Mouse (Mus musculus) liver, embryonic 15.5 days (tissue): Measurements from ENCODE around the gene Fam43b. TPM values are rescaled to one million over a fixed set of nuclear protein-coding genes. Genes with fewer than 3 reads are reported as not detected.

Experiments used
- ATAC-seq: fragments of 200-750 bp; cut with Nextera tagmentation; 2 replicates; pipeline ENCODE4 v1.8.0; 2017; ENCODE audit warnings: moderate number of reproducible peaks, mild to moderate bottlenecking, moderate library complexity; ENCODE audit not compliant: insufficient read depth
- H3K27ac ChIP-seq: fragments of 300-500 bp; sonication (generic); replicated peaks from 2 replicates; pipeline ENCODE4 v1.5.1; 2015; ENCODE audit warnings: mild to moderate bottlenecking, inconsistent platforms
- H3K27me3 ChIP-seq: fragments of 300-500 bp; sonication (generic); 2 replicates; pipeline ENCODE4 v1.6.1; 2015; ENCODE audit warnings: mild to moderate bottlenecking, inconsistent platforms
- H3K36me3 ChIP-seq: fragments of 300-500 bp; sonication (generic); replicated peaks from 2 replicates; pipeline ENCODE4 v1.6.1; 2015; ENCODE audit warnings: moderate library complexity, mild to moderate bottlenecking, inconsistent platforms
- H3K4me1 ChIP-seq: fragments of 300-500 bp; sonication (generic); replicated peaks from 2 replicates; pipeline ENCODE4 v1.6.1; 2015; ENCODE audit warnings: inconsistent platforms
- H3K4me2 ChIP-seq: fragments of 300-500 bp; sonication (generic); 2 replicates; pipeline ENCODE4 v1.6.1; 2015; ENCODE audit warnings: moderate library complexity, mild to moderate bottlenecking, inconsistent platforms
- H3K4me3 ChIP-seq: fragments of 300-500 bp; sonication (generic); replicated peaks from 2 replicates; pipeline ENCODE4 v1.5.1; 2015; ENCODE audit warnings: mild to moderate bottlenecking, inconsistent platforms
- H3K9ac ChIP-seq: fragments of 300-500 bp; sonication (generic); 2 replicates; pipeline ENCODE4 v1.6.1; 2015; ENCODE audit warnings: moderate library complexity, mild to moderate bottlenecking, inconsistent platforms
- H3K9me3 ChIP-seq: fragments of 300-500 bp; sonication (generic); replicated peaks from 2 replicates; pipeline ENCODE4 v1.6.1; 2016; ENCODE audit warnings: inconsistent platforms
- WGBS: fragments of 180-500 bp; shearing (Covaris S2); methylation state at CpG from one replicate; pipeline ENCODE4 v1.1.7; 2015; ENCODE audit warnings: mixed read lengths; ENCODE audit not compliant: insufficient replicate concordance; 5-methylcytosine and 5-hydroxymethylcytosine counted together
- polyA plus RNA-seq: library from polyadenylated mRNA; unstranded; fragments of >200 nt; fragmentation: Nextera tagmentation; extraction: Ambion mirVana; gene quantifications from 2 replicates; pipeline ENCODE4 v1.2.1, GENCODE M21; 2015

Gene Fam43b
- polyA plus RNA-seq, 1 experiment from 2014 or later = not detected

DNA sequence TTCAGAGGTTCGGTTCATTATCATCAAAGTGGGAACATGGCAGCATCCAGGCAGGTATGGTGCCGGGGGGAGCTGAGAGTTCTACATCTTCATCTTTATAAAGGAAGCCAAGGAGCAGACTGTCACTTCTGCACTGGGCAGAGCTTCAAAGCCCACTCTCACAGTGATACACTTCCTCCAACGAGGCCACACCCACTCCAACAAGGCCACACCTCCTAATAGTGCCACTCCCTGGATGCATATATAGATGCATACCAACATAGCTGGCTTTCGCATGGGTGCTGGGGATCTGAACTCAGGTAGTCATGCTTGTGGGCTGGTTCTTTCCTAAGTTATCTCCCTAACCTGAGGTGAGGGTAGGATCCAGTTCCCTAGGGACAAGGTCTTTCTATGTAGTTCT lies 21.6 kb upstream of the Fam43b start:
- H3K4me2 ChIP-seq = no peak overlapping the region
- no peaks in the 10 kb centered on the region for H3K9me3 ChIP-seq
- no peaks in the 10 kb centered on the region for H3K4me1 ChIP-seq
- 57% methylated on average over 4 of the region's 4 CpGs for WGBS
- peaks cover 54% of the 10 kb centered on the region for H3K27me3 ChIP-seq
- H3K36me3 ChIP-seq = no peaks in the 10 kb centered on the region
- H3K9ac ChIP-seq = no peak overlapping the region
- no peak overlapping the region for H3K4me3 ChIP-seq
- no peak overlapping the region for H3K27ac ChIP-seq
- no peak for ATAC-seq

DNA sequence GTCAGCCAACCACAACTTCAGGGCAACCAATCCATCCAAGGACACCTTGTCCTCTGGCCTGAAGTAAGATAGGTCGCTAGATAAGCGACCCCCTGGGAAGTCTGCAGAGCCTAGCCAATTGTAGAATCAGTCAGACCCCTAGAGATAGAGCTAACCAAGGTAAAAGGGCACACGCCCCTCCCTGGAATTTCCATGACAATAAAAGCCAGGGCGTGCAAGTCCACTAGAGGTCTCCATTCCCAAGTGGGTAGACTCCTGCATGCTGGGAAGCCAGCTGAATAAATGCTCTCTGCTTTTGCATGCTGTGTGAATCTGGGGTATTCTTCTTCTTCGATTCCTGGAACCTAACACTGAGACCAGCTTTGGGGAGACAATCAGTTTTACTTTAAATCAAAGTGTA lies 20.1 kb upstream of the Fam43b start:
- Histone ChIP-seq H3K9me3 (no peaks in the 10 kb centered on the region), H3K4me2 (no peak overlapping the region), H3K4me1 (no peaks in the 10 kb centered on the region), H3K27ac (no peak overlapping the region), H3K9ac (no peak overlapping the region), H3K4me3 (no peak overlapping the region), H3K27me3 (peaks cover 53% of the 10 kb centered on the region), H3K36me3 (no peaks in the 10 kb centered on the region)
- no peak for ATAC-seq
- 55% methylated on average over 5 of the region's 5 CpGs for WGBS

DNA sequence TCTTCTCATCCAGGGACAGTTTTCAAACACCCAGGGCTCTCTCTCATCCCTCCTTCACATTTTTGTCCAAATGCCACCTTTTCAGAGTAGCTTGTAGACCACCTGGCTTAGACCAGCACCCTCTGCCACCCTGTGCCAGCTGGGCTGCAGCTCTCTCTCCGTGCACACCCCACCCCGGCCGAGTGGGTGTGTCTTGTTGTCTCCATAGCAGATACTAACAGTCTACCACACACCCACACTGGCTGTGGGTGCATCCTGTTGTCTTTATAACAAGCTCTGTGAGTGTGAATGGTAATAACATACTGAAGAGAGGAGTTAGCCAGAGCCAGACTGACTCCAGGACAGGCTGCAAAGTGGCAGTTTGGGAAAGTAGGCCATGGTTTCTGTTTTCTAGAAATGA lies 19.7 kb upstream of the Fam43b start:
- Histone ChIP-seq H3K36me3 (no peaks in the 10 kb centered on the region), H3K4me2 (no peak overlapping the region), H3K27ac (no peak overlapping the region), H3K27me3 (peaks cover 51% of the 10 kb centered on the region), H3K4me3 (no peak overlapping the region), H3K9me3 (no peaks in the 10 kb centered on the region), H3K9ac (no peak overlapping the region), H3K4me1 (no peaks in the 10 kb centered on the region)
- 44% methylated on average over 3 of the region's 3 CpGs for WGBS
- no peak for ATAC-seq

DNA sequence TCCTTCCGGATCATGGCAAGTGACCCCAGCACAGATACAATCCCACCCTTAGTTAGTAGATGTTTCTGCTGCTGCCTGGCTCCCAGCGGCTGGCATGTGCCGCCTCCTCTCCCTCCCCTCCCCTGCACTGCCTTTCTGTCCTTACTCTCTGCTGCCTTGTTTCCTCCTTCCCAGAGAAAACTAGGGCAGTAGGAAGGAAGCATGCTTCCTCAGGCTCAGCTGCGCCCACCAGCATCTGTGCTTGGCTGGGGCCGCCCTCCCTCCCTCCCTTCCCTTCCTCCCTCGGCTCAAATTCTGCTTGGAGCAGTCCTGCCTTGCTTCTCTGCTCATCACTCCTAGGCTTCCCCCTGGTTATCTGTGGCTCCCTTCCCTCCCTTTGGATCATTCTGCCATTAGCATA lies 18.4 kb upstream of the Fam43b start:
- Histone ChIP-seq H3K27ac (no peak overlapping the region), H3K9ac (no peak overlapping the region), H3K4me2 (no peak overlapping the region), H3K36me3 (no peaks in the 10 kb centered on the region), H3K9me3 (no peaks in the 10 kb centered on the region), H3K4me3 (no peak overlapping the region), H3K4me1 (no peaks in the 10 kb centered on the region), H3K27me3 (peaks cover 42% of the 10 kb centered on the region)
- WGBS = 19% methylated on average over 6 of the region's 6 CpGs
- ATAC-seq = no peak

DNA sequence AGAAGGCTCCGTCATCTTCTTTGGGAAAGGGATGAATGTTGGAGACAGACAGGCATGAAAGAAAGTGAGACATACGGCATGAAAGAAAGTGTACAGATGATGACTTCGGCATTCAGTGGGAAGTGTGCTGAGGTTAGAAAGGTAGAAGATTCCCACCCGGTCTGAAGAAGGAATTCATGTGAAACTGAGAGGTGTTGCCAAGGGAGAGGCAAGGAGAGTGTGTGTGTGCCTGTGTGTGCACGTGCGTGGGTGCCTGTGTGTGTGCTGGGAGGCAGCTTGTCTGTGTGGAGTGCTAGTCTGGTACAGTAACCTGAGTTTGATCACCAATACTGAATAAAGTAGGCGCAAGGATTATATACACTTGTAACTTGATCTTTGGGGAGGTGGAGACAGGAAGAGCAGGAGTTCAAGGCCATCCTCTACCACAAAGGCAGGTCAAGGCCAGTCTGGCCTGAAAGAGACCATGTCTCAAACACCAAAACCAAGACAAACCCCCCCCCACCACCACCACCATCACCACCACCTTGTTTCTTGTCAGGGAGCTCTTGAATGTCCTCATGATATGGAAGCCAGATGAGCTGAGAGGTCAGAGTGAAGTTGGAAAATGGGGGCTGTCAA lies 15.3 kb upstream of the Fam43b start:
- no peak overlapping the region for H3K27ac ChIP-seq
- 44% methylated on average over 7 of the region's 7 CpGs for WGBS
- no peak overlapping the region for H3K4me2 ChIP-seq
- H3K9me3 ChIP-seq = no peaks in the 10 kb centered on the region
- H3K27me3 ChIP-seq = peaks cover 34% of the 10 kb centered on the region
- no peak overlapping the region for H3K9ac ChIP-seq
- H3K4me1 ChIP-seq = no peaks in the 10 kb centered on the region
- no peak overlapping the region for H3K4me3 ChIP-seq
- ATAC-seq = no peak
- H3K36me3 ChIP-seq = no peaks in the 10 kb centered on the region

DNA sequence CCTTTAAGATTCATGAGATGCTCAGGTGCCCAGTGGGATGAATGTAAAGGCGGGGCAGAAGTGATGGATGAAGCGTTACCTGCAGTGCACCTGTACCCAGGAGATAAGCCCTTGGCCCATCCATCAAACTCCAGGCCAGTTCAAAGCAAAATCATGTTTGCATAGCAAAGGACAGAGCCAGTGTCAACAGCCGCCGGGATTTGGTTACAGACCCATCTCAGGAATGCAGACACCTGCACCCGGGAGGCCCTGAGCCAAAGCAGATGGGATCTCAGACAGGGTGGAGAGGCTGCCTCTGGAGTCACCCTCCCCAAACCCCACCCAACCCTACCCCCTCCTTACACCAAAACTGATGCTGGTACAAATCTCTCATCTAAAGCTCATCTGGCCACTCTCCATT lies 14.7 kb upstream of the Fam43b start:
- H3K4me2 ChIP-seq = no peak overlapping the region
- H3K27me3 ChIP-seq = peaks cover 31% of the 10 kb centered on the region
- no peak overlapping the region for H3K4me3 ChIP-seq
- H3K36me3 ChIP-seq = no peaks in the 10 kb centered on the region
- H3K9ac ChIP-seq = no peak overlapping the region
- H3K27ac ChIP-seq = no peak overlapping the region
- no peak for ATAC-seq
- WGBS = 27% methylated on average over 5 of the region's 5 CpGs
- no peaks in the 10 kb centered on the region for H3K9me3 ChIP-seq
- no peaks in the 10 kb centered on the region for H3K4me1 ChIP-seq

DNA sequence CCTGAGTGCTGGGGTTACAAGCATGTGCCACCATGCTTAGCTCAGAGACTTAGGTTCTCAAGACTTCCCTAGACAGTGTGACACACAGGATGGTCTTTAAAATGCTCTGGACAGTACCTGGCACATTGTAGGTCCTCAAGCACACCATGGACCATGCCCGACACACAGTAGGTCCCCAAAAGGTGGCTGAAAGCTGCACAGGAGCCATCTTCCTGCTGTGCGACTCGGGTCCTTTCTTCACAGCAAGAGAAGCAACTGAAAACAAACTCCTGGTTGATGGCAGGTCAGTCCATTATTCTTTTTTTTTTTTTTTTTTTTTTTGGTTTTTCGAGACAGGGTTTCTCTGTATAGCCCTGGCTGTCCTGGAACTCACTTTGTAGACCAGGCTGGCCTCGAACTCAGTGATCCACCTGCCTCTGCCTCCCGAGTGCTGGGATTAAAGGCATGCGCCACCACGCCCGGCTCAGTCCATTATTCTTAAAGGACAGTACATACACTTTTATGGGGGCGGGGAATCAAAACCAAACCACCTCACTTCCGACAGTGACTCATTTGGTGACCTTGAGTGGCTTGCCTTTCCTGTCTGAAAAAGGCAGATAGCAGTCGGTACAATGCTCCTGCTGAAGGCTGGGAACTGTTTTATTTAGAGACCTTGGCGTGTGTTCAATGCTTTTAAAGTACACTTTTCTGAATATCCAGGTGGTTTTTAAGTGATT lies 11.3 kb upstream of the Fam43b start:
- H3K27ac ChIP-seq = no peak overlapping the region
- ATAC-seq = no peak

DNA sequence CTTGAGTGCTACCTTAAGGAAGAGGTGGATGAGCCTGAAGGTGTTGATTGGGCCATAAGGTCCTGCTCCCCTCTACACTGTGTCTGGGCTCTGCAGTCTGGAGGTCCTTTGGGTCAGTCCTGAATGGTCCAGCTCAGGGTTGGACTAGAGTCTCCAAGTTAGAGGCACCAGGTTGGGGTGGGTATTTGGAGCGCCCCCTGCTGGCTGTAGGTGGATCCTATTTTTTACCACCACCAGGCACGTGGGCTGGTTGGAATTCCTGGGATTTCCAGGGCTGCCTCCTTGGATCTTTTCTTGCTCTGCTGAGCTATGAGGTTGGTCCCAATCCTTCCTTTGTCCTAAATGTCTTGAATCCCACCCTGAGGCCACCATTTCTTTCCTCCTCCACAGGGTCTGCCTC lies 8.5 kb upstream of the Fam43b start:
- Histone ChIP-seq H3K27ac (no peak overlapping the region), H3K4me2 (no peak overlapping the region), H3K9ac (no peak overlapping the region), H3K9me3 (no peaks in the 10 kb centered on the region), H3K4me1 (no peaks in the 10 kb centered on the region), H3K4me3 (no peak overlapping the region), H3K27me3 (peaks cover 13% of the 10 kb centered on the region), H3K36me3 (no peaks in the 10 kb centered on the region)
- 0% methylated on average over 2 of the region's 2 CpGs for WGBS
- ATAC-seq = no peak

More for the DNA sequence above, 11.3 kb upstream of the Fam43b start:
- WGBS = 27% methylated on average over 12 of the region's 13 CpGs
- H3K9me3 ChIP-seq = no peaks in the 10 kb centered on the region
- H3K36me3 ChIP-seq = no peaks in the 10 kb centered on the region
- peaks cover 13% of the 10 kb centered on the region for H3K27me3 ChIP-seq
- H3K4me3 ChIP-seq = no peak overlapping the region
- no peaks in the 10 kb centered on the region for H3K4me1 ChIP-seq
- H3K4me2 ChIP-seq = no peak overlapping the region
- H3K9ac ChIP-seq = no peak overlapping the region

DNA sequence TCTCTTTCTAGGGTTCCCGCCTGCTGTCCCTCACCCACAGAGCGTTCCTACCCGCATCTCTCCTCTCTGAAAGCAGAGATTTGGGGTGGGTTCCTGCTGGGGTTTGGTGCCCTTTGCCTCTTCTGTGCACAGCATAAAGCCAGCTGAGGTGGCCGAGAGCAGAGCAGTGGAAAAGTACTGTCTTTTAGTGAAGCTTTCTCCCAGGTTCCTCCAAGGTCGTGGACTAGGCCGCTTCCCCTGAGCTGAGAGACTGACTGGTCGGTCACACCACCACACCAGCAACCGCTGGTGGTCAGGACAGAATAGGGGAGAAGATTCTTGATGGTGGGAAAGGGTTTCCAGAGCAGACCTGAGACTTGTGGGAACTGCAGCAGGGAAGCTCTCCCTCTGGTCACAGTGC lies 383 bp upstream of the Fam43b start:
- H3K9me3 ChIP-seq = no peaks in the 10 kb centered on the region
- H3K9ac ChIP-seq = no peak overlapping the region
- H3K27me3 ChIP-seq = peaks cover 79% of the 10 kb centered on the region
- H3K27ac ChIP-seq = no peak overlapping the region
- peaks cover 6% of the 10 kb centered on the region; the same call in 1 of the 2 replicates for H3K4me1 ChIP-seq
- no peak overlapping the region for H3K4me3 ChIP-seq
- no peaks in the 10 kb centered on the region for H3K36me3 ChIP-seq
- H3K4me2 ChIP-seq = no peak overlapping the region
- 5% methylated on average over 8 of the region's 8 CpGs for WGBS
- ATAC-seq = no peak

DNA sequence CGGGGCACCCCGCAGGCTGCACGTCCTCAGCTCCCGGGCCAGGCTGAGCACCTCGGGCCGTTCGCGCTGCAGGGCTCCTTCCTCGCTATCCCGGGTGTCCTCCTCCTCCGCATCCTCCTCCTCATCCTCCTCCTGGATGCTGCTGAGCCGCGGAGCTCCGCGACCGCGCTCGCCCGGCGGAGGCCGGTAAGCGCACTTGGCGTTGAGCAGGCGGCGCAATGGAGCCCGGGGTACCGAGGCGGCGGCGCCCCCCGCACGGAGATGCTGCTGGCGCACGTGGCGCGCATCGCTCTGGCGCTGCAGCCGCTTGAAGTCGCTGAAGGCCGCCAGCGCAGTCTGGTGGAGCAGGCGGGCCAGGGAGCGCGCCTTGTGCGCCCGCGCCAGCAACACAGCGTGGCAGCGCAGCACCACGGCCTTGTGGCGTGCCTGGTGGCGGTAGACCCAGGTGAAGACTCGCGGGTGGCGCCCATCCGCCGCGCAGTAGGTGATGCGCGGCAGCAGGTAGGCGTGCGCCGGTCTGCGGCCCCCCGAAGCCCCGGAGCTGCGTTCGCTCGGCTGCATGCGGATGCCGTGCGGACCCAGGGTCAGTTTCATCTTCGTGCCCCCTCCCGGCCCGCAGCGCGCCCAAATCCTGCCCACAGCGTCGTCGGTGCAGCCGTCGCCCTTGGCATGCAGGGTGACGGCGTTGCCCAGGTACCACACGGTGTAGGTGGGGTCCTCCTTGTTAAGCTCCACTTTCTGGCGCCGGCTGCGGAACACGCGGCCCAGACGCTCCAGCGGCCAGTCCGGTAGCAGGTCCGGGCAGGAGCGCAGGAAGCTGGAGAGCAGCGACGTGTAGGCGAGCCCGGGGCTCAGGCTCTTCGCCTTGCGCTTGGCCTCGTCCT lies 999 bp downstream of the Fam43b start:
- H3K36me3 ChIP-seq = no peaks in the 10 kb centered on the region
- no peak overlapping the region for H3K9ac ChIP-seq
- no peak overlapping the region for H3K4me3 ChIP-seq
- no peak for ATAC-seq
- WGBS = 2% methylated on average over 103 of the region's 103 CpGs
- no peak overlapping the region for H3K27ac ChIP-seq
- no peaks in the 10 kb centered on the region for H3K9me3 ChIP-seq
- H3K27me3 ChIP-seq = peaks cover 75% of the 10 kb centered on the region
- H3K4me2 ChIP-seq = peak overlapping the region; percentile 3; the same call in 1 of the 2 replicates
- peaks cover 6% of the 10 kb centered on the region; the same call in 1 of the 2 replicates for H3K4me1 ChIP-seq

DNA sequence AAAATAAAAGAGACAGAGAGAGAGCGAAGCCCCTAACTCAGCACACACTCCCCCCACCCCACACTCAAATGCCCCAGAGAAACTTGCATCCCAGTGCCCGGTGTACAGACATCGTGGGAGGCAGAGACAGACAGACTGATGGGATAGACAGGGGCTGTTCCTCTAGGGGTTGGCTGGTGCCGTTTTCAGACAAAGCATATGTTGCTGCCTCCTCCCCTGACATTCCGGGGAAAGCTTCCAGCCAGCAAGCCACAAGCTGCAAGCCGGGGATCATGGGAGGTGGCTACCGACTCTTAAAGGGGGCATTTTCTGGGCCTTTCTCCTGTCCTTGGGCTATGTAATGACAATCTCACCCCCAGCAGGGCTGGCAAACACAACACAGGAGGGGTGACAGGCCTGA lies 2.6 kb downstream of the Fam43b start:
- ATAC-seq = no peak
- WGBS = 46% methylated on average over 7 of the region's 7 CpGs

More for the DNA sequence above, 2.6 kb downstream of the Fam43b start:
- Histone ChIP-seq H3K27ac (no peak overlapping the region), H3K4me2 (no peak overlapping the region), H3K4me1 (peaks cover 6% of the 10 kb centered on the region; the same call in 1 of the 2 replicates), H3K36me3 (no peaks in the 10 kb centered on the region), H3K4me3 (no peak overlapping the region), H3K27me3 (peaks cover 69% of the 10 kb centered on the region), H3K9me3 (no peaks in the 10 kb centered on the region), H3K9ac (no peak overlapping the region)
